Mouse (Mus musculus) erythroblast, embryonic 14.5 days (primary cell): Measurements from ENCODE around the gene Calm3. TPM values are rescaled to one million over a fixed set of nuclear protein-coding genes. Genes with fewer than 3 reads are reported as not detected.

Experiments used
- H3K27me3 ChIP-seq: 2 replicates; pipeline ENCODE4 v1.6.1; 2012; ENCODE audit warnings: inconsistent platforms; ENCODE audit not compliant: control insufficient read depth
- H3K36me3 ChIP-seq: 2 replicates; pipeline ENCODE4 v1.6.1; 2012; ENCODE audit warnings: mild to moderate bottlenecking, inconsistent platforms; ENCODE audit not compliant: control insufficient read depth
- H3K4me1 ChIP-seq: 2 replicates; pipeline ENCODE4 v1.6.1; 2012; ENCODE audit warnings: inconsistent platforms; ENCODE audit not compliant: control insufficient read depth
- H3K4me3 ChIP-seq: replicated peaks from 2 replicates; pipeline ENCODE3; 2012; ENCODE audit warnings: moderate library complexity, mild to moderate bottlenecking, inconsistent platforms
- H3K9me3 ChIP-seq: 2 replicates; pipeline ENCODE4 v1.6.1; 2012; ENCODE audit warnings: low read length, inconsistent platforms, mixed read lengths; ENCODE audit not compliant: control insufficient read depth
- GATA1 ChIP-seq: IDR thresholded peaks from 2 replicates; pipeline ENCODE4 v1.6.1; 2012; ENCODE audit warnings: low read length, inconsistent platforms, mixed read lengths
- TAL1 ChIP-seq: IDR thresholded peaks from 3 replicates; pipeline ENCODE4 v1.6.1; 2012; ENCODE audit warnings: low read length, inconsistent platforms, mixed read lengths
- polyA plus RNA-seq: library from polyadenylated mRNA; stranded (reverse); fragments of >175 nt; gene quantifications from 2 replicates; pipeline ENCODE4 v1.2.3, GENCODE M21; 2012

The Calm3 gene
- polyA plus RNA-seq, 1 experiment, result 185 TPM

GRCm38 (mm10) chr7:16885271-16885776 is 38.6 kb downstream of the Calm3 start:
- Histone ChIP-seq H3K4me3 (no peak overlapping the region), H3K36me3 (no peaks in the 10 kb centered on the region; the same call in 1 of the 2 replicates), H3K9me3 (peaks cover 26% of the 10 kb centered on the region), H3K4me1 (0 out of 2 replicates have a peak, but pooled peaks cover 2% of the 10 kb centered on the region), H3K27me3 (peaks cover 82% of the 10 kb centered on the region)
- TF ChIP-seq TAL1 (no peak), GATA1 (no peak)

DNA sequence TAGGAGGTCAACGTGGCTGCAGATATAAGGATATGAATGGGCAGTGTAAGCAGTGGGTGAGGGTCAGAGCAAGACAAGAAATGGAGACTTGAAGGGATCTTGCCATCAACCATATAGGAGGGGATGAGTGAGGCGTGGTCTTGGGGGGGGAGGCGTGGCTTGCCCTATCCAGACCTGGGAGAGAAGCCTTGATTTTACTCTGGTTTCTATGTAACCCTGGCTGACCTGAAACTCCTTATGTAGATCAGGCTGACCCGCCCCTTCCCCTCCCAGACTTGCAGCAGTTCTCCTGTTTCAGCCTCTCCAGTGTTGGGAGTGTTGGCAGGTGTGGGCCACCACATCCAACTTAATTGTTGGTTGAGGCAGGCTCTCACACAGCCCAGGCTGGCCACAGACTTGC is 39.6 kb downstream of the Calm3 start:
- no peak overlapping the region for H3K4me3 ChIP-seq
- 0 out of 2 replicates have a peak, but pooled peaks cover 2% of the 10 kb centered on the region for H3K4me1 ChIP-seq
- TF ChIP-seq TAL1 (no peak), GATA1 (no peak)
- no peaks in the 10 kb centered on the region; the same call in 1 of the 2 replicates for H3K36me3 ChIP-seq
- H3K9me3 ChIP-seq, result peaks cover 26% of the 10 kb centered on the region
- peaks cover 75% of the 10 kb centered on the region for H3K27me3 ChIP-seq

DNA sequence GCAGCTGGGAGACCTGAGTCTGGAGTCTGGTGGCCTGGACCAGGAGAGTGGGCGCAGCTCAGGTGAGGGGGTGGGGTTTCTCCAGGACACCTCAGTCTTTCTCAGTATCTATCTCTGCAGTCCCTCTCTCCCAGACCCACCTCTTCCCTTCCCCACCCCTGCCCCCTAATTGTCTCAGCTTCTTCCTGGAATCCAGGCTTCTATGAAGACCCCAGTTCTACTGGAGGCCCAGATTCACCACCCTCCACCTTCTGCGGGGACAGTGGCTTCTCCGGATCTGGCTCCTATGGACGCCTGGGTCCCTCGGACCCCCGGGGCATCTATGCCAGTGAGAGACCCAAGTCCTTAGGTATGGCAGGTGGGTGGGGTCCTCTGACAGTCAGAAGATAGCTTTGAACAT is 40.8 kb downstream of the Calm3 start:
- 0 out of 2 replicates have a peak, but pooled peaks cover 2% of the 10 kb centered on the region for H3K4me1 ChIP-seq
- no peaks in the 10 kb centered on the region; the same call in 1 of the 2 replicates for H3K36me3 ChIP-seq
- peaks cover 26% of the 10 kb centered on the region for H3K9me3 ChIP-seq
- no peak for TF ChIP-seq GATA1
- TF ChIP-seq TAL1, result no peak
- H3K27me3 ChIP-seq, result peaks cover 65% of the 10 kb centered on the region
- no peak overlapping the region for H3K4me3 ChIP-seq

- no peak for TF ChIP-seq GATA1
- no peak for TF ChIP-seq TAL1
- Histone ChIP-seq H3K9me3 (peaks cover 14% of the 10 kb centered on the region), H3K27me3 (peaks cover 57% of the 10 kb centered on the region), H3K4me3 (no peak overlapping the region), H3K36me3 (no peaks in the 10 kb centered on the region; the same call in 1 of the 2 replicates), H3K4me1 (peaks cover 7% of the 10 kb centered on the region)
Observed at GRCm38 (mm10) chr7:16880615-16881014, 43.3 kb downstream of the Calm3 start.

GRCm38 (mm10) chr7:16879796-16880547 is 43.9 kb downstream of the Calm3 start:
- H3K36me3 ChIP-seq, result no peaks in the 10 kb centered on the region
- peaks cover 7% of the 10 kb centered on the region for H3K9me3 ChIP-seq
- TF ChIP-seq TAL1, result no peak
- TF ChIP-seq GATA1, result no peak
- peaks cover 12% of the 10 kb centered on the region for H3K4me1 ChIP-seq
- peaks cover 54% of the 10 kb centered on the region for H3K27me3 ChIP-seq
- H3K4me3 ChIP-seq, result no peak overlapping the region

DNA sequence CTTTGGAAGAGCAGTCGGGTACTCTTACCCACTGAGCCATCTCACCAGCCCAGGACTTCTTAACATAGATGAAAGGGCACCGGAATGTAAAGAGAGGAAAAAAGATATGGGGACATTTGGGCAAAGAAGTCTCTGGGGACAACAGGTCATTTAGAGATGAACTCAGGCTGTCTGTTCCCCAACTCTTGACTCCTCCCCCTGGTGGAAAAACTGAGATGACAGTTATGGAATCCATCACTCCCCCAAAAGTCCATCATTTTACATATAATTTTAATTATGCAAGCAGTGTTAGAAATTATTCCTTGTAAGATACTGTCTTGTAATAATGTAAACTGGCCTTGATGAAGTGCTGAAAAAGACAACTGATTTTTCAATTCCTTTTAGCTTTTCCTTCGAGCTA is 46.2 kb downstream of the Calm3 start:
- Histone ChIP-seq H3K4me1 (peaks cover 25% of the 10 kb centered on the region), H3K27me3 (peaks cover 35% of the 10 kb centered on the region), H3K4me3 (no peak overlapping the region), H3K9me3 (no peaks in the 10 kb centered on the region), H3K36me3 (no peaks in the 10 kb centered on the region)
- TF ChIP-seq GATA1, result no peak
- TF ChIP-seq TAL1, result no peak

GRCm38 (mm10) chr7:16876608-16877007 is 47.3 kb downstream of the Calm3 start:
- Histone ChIP-seq H3K4me3 (no peak overlapping the region), H3K4me1 (peaks cover 25% of the 10 kb centered on the region), H3K9me3 (no peaks in the 10 kb centered on the region), H3K27me3 (peaks cover 35% of the 10 kb centered on the region), H3K36me3 (no peaks in the 10 kb centered on the region)
- no peak for TF ChIP-seq TAL1
- TF ChIP-seq GATA1, result no peak

GRCm38 (mm10) chr7:16876006-16876405 is 47.9 kb downstream of the Calm3 start:
- peaks cover 25% of the 10 kb centered on the region for H3K4me1 ChIP-seq
- peaks cover 30% of the 10 kb centered on the region for H3K27me3 ChIP-seq
- no peaks in the 10 kb centered on the region for H3K36me3 ChIP-seq
- no peaks in the 10 kb centered on the region for H3K9me3 ChIP-seq
- no peak overlapping the region for H3K4me3 ChIP-seq
- TF ChIP-seq TAL1 (no peak), GATA1 (no peak)

GRCm38 (mm10) chr7:16875326-16875725 is 48.6 kb downstream of the Calm3 start:
- H3K9me3 ChIP-seq, result no peaks in the 10 kb centered on the region
- H3K4me1 ChIP-seq, result peaks cover 25% of the 10 kb centered on the region
- TF ChIP-seq GATA1 (no peak), TAL1 (no peak)
- peak overlapping the region; percentile 62 for H3K4me3 ChIP-seq
- no peaks in the 10 kb centered on the region for H3K36me3 ChIP-seq
- peaks cover 24% of the 10 kb centered on the region for H3K27me3 ChIP-seq

GRCm38 (mm10) chr7:16875310-16875325 is 48.8 kb downstream of the Calm3 start, which contains the start of gene Dact3:
Gene Dact3 (plus strand): TSS chr7:16875317.
- Histone ChIP-seq H3K9me3 (no peaks in the 10 kb centered on the region), H3K4me3 (peak within 1 kb of the TSS; percentile 62), H3K4me1 (peaks cover 25% of the 10 kb centered on the region), H3K27me3 (peaks cover 22% of the 10 kb centered on the region), H3K36me3 (no peaks in the 10 kb centered on the region)
- TF ChIP-seq GATA1, result no peak
- no peak for TF ChIP-seq TAL1
